Mouse (Mus musculus): ENCODE results near the gene Ano5.

GRCm38 (mm10) chr7:51499396-51499795 is 11.4 kb upstream of the Ano5 start:
- no peak for TF ChIP-seq POLR2A (IDR thresholded peaks at IDR 0.05; ENCODE audit: extremely low read depth, insufficient read depth, low read length)
- TF ChIP-seq CTCF (IDR thresholded peaks at IDR 0.05; ENCODE audit: low read depth, low read length), result no peak
